Mouse (Mus musculus) cerebellum, postnatal 25 days (tissue): ENCODE measurements at regions not wholly inside any gene's neighbourhood (a gene's known extent, or its start where the extent isn't known, plus 50 kb on each side); places are given as distances from the start of the nearest gene placed in this dataset.
A peak's percentile ranks its signal among the peaks of the same experiment; 100 is the strongest.

ENCODE experiments used
- DNase-seq, 2 experiments: peaks; one replicate each; pipeline ENCODE4 v3.0.0; 2021; ENCODE audit warnings: mixed read lengths in 2 of 2

DNA sequence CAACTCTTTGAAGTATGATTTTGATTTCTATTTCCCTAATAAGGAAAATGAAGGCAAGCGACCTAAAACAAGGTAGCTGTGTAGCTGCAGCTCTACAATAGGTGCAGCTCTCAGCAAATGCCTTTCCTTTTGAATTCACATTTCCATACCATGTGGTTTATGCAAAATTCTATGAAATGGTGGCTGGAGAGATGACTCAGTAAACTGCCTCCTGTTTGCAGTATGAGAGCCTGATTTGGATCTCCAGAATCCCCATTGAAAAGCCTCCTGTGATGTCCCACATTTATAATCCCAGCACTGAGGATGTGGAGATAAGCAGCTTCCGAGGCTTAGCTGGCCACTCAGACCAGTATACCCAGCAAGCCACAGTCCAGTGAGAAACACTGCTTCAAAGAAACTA is 59.6 kb downstream of the Npy1r start:
- DNase-seq: no peak

DNA sequence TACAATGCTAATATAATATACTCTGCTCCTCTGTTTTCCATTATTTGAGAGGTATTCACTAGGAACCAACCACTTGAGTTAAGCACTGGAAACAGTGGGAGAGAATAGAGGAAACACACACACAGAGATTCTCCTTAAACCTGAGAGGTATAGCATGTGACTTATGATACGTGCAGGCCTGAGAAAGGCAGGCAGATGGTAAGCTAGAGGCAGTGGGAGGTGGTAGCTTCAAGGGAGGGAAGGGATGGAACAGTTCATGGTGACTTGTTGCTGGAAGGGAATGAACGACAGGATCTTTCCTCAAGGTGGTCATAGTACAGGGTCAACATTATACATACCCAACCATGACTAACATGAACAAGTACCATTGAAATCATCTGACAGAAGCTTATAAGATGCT is 60.8 kb downstream of the Npy1r start:
- DNase-seq: no peak

DNA sequence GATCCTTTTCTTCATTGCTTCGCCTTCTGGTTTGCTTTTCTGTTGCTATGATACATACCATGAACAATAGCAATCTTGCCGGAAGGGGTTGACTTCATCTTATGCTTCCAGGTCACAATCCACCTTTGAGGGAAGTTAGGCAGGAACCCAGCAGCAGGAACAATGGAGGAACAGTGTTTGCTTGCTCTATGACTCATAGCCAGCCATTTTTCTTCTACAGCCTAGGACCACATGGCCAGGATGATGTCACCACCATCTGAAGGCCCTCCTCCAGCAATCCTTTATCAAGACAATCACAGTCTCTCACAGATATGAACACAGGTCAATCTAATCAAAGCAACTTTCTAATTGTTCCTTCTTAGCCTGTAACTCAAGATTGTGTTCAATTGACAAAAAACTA is 61.5 kb downstream of the Npy1r start:
- no peak for DNase-seq

DNA sequence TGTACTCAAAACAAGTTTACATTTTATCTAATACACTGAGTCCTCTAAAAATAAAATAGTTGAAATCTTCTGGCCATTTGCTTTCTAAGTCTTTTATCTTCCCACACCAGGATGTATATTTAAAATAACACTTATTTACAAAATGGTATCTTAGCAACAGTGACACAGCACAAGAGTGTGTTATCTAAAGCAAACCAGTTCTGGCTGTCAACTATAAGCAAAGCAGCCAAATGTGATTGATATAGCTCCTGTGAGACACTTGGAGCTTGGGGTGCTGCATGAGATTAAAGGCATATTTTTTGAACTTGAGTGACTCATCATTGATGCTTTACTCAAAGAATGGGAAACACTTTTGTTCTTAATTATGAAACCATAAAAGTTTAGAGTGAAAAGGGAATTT is 62.7 kb downstream of the Npy1r start:
- no peak for DNase-seq

DNA sequence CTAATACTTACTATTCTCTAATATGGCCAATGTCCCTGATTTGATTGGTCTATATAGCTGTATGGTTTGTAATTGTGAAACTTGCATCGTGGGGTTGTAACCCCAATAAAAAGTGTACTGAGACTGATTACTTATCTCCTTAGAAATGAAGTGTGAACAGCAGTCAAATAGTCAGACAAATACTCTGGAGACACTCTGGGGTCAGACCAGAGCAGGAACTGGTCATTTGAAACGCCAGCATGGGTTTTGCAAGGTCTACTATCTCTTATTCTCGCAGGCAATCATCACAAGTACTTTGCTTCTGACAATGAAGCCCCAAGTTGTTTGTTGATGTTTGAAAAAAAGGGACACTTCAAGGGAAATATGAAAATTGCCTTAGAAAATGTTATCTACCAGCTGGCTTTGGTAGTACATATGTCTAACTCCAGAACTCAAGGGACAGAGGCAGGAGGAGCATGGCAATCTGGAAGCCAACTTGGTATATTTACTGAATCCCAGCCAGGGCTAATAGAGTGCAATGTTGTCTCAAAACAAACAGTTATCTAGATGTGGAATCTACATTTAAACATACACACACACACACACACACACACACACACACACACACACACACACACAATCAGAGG is 64.1 kb downstream of the Npy1r start:
- DNase-seq: no peak

DNA sequence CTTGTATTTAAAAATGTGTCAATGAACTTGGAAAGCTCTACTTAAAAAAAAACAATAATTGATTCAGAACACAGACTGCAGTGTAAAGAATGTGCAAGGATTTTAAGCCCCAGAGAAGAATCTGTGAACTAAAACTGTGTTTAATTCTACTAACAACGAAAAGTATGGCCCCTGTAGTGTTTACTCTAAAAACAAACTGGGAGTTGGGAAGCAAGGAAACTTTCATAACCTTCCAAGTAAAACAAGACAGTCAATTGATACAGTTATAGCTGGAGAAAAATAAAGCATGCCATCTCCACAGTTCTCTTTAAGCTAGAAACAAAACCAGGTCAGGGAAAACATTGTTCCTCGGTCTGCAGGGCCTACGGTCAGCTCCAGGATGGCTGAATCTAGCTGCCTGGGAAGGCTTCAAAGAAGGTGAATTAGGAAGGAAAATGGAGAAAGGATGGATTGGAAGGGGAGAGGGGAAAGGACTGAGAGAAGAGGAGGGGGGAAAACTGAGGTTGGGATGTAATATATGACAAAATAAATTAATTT is 68.1 kb downstream of the Npy1r start:
- DNase-seq: no peak

DNA sequence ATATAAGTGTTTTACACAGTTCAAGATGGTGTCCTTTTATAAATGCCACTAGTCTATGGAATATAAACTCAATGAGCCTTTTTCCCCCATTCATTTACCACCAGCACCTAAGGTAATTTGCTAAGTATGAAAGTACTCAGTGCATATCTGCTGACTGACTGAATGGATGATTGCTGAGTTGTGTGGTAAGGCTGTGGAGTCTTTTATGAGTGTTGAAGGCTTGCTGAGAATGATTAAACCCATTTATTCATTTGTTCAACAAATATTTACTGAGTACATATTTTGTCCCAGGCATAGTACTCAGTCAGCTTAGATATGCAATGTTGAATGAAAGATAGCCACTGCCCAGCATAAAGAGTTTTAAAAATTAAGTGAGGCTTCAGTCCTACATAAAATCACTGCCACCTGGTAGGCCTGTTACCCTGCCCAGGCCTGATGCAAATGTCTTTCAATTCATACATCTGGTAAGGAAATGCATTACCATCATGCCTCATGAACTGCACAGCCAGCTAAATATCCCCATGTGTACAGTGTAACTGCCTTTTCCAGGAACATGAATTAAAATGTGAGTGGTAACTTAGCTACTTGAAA is 71.5 kb downstream of the Npy1r start:
- no peak for DNase-seq

DNA sequence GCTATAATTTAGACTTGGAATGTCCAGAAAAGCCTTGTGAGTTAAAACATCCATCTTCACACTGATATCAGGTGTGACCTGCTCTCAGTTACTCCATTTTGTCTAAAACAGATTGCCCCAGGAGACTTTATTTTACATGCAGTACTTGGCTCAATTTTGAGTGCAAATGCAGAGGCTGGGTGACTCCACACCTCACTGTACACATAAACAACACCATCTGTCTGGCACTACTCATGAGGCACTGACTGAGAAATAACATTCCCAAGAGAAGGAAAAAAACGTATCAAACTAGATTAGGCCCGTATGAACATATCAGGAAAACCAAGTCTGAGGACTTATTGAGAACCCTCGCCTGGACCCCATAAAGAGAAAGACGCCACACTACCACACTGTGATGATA is 74.1 kb downstream of the Npy1r start:
- no peak for DNase-seq

DNA sequence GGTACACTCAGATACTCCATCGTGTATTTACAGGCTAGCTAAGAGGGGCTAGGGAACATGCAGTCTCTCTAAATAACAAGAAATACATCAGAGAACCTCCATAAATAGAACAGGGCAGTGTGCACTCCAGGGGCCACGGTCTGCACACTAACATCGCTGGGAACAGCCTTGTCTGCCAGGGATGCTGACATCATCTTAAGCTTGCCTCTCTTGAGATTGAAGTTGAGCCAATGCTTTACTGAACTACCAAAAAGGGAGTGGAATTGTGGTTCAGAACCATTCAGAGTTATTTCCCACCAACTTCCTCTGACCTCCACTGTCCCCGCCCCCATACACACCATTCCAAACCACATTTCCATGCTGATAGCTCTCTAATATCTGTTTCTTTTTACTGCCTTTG is 75.7 kb downstream of the Npy1r start:
- no peak for DNase-seq

DNA sequence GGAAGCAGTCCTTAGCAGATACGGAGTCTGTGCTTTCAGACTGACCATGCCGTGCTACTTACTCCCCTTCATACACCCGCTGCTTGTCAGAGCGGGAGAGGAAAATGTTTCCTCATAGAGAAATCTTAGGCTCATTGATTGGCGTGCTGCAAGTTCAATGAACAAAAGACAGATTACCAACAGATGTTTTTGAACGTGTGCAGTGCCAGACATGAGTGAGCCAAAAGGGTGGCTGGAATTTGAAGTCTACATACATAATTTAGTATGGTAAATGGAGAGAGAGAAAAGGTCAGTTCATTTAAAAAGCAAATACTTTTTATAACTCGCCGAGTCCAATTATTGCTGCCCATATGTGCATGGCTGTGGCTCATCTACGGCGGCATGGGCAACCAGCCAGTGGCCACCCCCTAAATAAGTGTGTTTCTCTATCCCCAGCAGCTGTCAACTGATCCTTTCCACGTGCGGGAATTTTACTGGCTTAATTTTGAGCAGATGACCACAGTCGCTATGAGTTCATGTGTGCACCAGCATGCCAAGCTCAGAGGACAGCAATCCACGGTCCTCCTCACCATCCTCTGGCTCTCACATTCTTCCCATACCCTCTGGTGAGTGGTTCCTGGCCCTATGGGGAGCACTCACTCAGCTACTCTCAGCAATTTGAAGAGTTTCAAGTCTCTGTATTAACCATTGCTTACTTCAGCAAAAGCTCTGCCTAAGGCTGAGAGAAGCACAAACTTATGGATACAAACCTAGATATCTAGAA is 80.3 kb downstream of the Npy1r start:
- peak in 1 of 2 experiments; percentile 5 for DNase-seq

DNA sequence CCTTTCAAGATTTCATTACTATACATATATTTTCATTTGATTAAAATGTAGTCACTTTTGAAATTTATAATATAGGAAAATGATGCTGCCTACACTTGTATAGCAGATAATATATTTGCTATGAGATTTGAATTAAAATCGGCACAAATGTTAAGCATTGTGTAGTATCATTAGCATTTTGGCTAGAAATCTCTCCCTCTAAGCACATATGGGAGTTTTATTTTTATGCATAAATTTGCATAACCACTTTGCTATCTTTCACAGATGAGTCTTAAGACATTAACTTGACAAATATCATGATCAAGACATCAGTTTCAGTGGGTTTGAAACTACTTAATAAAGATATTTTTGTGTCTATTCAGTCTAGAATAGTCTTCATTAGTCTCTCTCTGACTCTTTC is 80.4 kb upstream of the Naf1 start:
- DNase-seq: no peak

DNA sequence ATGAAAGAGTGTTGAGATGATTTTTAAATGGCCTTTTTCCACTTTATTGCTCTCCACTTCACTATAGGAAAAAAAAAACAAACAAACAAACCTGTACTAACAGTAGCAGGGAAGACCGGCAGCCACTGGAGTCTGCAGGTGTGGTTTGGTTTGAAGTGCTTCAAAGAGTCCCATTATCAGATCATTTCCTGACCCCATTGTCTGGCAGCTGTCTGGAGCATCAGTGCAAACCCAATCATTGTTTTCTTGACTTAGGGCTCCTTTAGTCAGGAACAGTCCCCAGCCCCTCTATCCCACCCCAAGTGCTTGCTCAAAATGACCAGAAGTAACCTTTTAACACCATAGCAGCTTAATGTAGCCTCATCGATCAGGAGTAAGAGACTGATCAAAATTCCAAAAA is 77.4 kb upstream of the Naf1 start:
- no peak for DNase-seq

DNA sequence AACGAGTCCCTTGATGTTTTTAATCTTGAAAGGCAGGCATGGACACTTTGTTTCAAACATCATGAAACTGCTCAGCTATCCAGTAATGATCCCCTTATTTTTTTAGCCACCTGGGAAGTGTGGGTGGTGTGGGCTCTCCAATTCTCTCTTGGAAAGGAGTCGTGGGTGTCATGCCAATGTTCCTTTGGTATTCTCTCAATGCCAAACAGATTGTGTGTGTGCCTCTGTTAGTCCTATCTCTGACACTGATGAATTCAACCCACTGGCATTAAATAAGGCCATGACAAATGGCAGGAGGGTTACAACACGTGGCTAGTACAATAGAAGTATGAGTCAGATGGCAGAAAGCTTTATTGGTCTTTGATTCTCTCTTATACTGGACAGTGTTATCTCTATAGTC is 74.0 kb upstream of the Naf1 start:
- DNase-seq: no peak
